Mouse (Mus musculus) myocyte (in vitro differentiated cells): ENCODE results near the gene Bcl2l1.

Experiments used
- E2F4 ChIP-seq: IDR thresholded peaks from one replicate; pipeline ENCODE4 v1.6.1; 2011; ENCODE audit warnings: mild to moderate bottlenecking, control low read depth, moderate library complexity; ENCODE audit not compliant: insufficient read depth
- MAX ChIP-seq: IDR thresholded peaks from one replicate; pipeline ENCODE4 v1.6.1; 2011; ENCODE audit warnings: low read depth, mild to moderate bottlenecking, control low read depth
- MYOD1 ChIP-seq, 3 experiments: IDR thresholded peaks; one replicate each; pipeline ENCODE4 v1.6.1; 2011; ENCODE audit warnings: control low read depth in 2 of 3, low read depth in 2 of 3, mild to moderate bottlenecking in 2 of 3, moderate library complexity in 1 of 3; ENCODE audit not compliant: insufficient read length in 2 of 3, control insufficient read depth in 1 of 3
- MYOG ChIP-seq, 3 experiments: IDR thresholded peaks; one replicate each; pipeline ENCODE4 v1.6.1; 2011; ENCODE audit warnings: control low read depth in 2 of 3, low read depth in 2 of 3, mild to moderate bottlenecking in 2 of 3; ENCODE audit not compliant: insufficient read length in 2 of 3, control insufficient read depth in 1 of 3, insufficient read depth in 1 of 3
- POLR2A ChIP-seq: IDR thresholded peaks from one replicate; pipeline ENCODE4 v1.6.1; 2011; ENCODE audit warnings: low read depth, mild to moderate bottlenecking, control low read depth, moderate library complexity; ENCODE audit not compliant: insufficient read length
- POLR2AphosphoS2 ChIP-seq: IDR thresholded peaks from one replicate; pipeline ENCODE4 v1.6.1; 2011; ENCODE audit warnings: low read depth, control low read depth; ENCODE audit not compliant: insufficient read length
- TCF12 ChIP-seq: IDR thresholded peaks from one replicate; pipeline ENCODE4 v1.6.1; 2011; ENCODE audit warnings: mild to moderate bottlenecking, control low read depth; ENCODE audit not compliant: poor library complexity, insufficient read depth, severe bottlenecking
- USF1 ChIP-seq: IDR thresholded peaks from one replicate; pipeline ENCODE4 v1.6.1; 2011; ENCODE audit warnings: low read depth, mild to moderate bottlenecking, control low read depth, moderate library complexity

DNA sequence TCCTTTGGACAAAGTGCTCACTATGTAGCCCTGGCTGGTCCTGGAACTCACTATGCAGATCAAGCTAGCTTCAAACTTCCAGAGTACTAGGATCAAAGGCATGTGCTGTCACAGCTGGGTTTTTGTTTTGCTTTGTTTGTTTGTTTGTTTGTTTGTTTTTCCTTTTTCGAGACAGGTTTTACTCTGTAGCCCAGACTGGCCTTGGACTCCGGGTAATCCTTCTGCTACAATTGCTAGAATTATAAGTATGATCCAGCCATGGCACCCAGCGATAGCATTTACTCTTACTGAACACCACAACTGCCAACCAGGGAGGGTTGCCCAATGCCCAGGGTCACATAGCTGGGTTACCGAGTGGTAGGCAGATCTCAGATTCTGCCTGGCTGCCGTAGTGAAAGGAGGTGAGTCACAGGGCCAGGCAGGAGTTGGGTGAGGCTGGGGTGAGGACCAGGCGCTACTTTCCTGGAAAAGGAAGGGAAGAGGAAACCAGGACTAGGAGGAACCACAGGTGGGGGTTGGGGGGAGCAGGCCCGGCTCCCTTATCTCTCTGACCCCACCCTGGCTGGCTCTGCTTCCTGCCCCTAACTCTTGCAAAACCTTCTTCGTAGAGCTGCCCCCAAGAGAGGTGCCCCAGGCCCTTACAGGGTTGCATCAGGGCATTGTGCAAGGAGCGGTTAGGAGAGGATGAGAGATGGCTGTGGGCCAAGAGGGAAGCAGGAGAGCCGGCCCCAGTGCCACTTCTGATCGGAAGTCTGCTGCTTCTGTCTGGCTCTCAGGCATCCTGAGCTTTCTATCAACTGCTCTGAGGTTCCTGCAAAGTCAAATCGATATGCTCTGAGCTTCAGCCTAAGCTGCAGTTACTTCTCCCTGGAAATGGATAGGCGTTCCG is 90.1 kb downstream of the Bcl2l1 start:
- peak in 1 of 3 experiments; percentile 47 for TF ChIP-seq MYOG (IDR thresholded peaks at IDR 0.05; ENCODE audit: control insufficient read depth in 1 of 3, insufficient read depth in 1 of 3, insufficient read length in 2 of 3, low read depth in 2 of 3)
- peak; percentile 37 for TF ChIP-seq POLR2A
- no peak for TF ChIP-seq MAX
- no peak for TF ChIP-seq USF1
- TF ChIP-seq E2F4 = no peak
- no peak for TF ChIP-seq TCF12
- TF ChIP-seq MYOD1 (IDR thresholded peaks at IDR 0.05; ENCODE audit: control insufficient read depth in 1 of 3, insufficient read length in 2 of 3, low read depth in 2 of 3) = no peak
- no peak for TF ChIP-seq POLR2AphosphoS2
